Comparison of ENCODE assay signal across 7 mouse cellular contexts in genomic region chrX:111210225-111210624, GRCm38 (mm10). TPM values are rescaled to one million over a fixed set of nuclear protein-coding genes. Genes with fewer than 3 reads are reported as not detected.
DNase-seq lines count a peak whose midpoint lies in the region; ATAC-seq lines count a peak whose summit lies in the region.

No protein-coding gene starts in this region.

- ATAC-seq in embryonic facial prominence, embryonic 14.5 days (ENCODE audit: low read depth) = 0 out of 2 replicates have a peak, but pooled peaks have one; percentile 26

- H3K4me2 ChIP-seq in embryonic facial prominence, embryonic 14.5 days (ENCODE audit: low read depth, low read length) = no peak overlapping the region

- WGBS in embryonic facial prominence, embryonic 14.5 days = 18% methylated on average over 5 of the region's 5 CpGs

- no peak overlapping the region for H3K4me3 ChIP-seq in embryonic facial prominence, embryonic 14.5 days (ENCODE audit: low read depth, low read length)

- H3K27ac ChIP-seq in embryonic facial prominence, embryonic 14.5 days (replicated peaks; ENCODE audit: low read depth, low read length) = no peak overlapping the region

- H3K27me3 ChIP-seq in embryonic facial prominence, embryonic 14.5 days (replicated peaks; ENCODE audit: control insufficient read depth, insufficient read depth, low read length) = no peaks in the 10 kb centered on the region

- no peaks in the 10 kb centered on the region for H3K4me1 ChIP-seq in embryonic facial prominence, embryonic 14.5 days (ENCODE audit: control insufficient read depth, insufficient read depth, low read length)

- H3K36me3 ChIP-seq in embryonic facial prominence, embryonic 14.5 days (ENCODE audit: control insufficient read depth, insufficient read depth, low read length) = no peaks in the 10 kb centered on the region

- no peaks in the 10 kb centered on the region for H3K9me3 ChIP-seq in embryonic facial prominence, embryonic 14.5 days (ENCODE audit: control insufficient read depth, low read length)

- peak; percentile 19 for DNase-seq in ovary, postnatal 14 days (ENCODE audit: low spot score)
- no peak for DNase-seq in ovary, postnatal 10 days (ENCODE audit: low spot score)
- peak; percentile 1 for DNase-seq in adrenal gland, postnatal 25 days
- DNase-seq in embryonic facial prominence, embryonic 14.5 days (ENCODE audit: low spot score) = peak; percentile 26
- DNase-seq in kidney, postnatal 4 days = peak; percentile 18 to 29
- peak; percentile 21 for DNase-seq in lung, postnatal 25 days (ENCODE audit: low spot score)
- peak; percentile 2 for DNase-seq in skeletal muscle tissue, adult 2 months (ENCODE audit: low read depth, low spot score)

- H3K9ac ChIP-seq in embryonic facial prominence, embryonic 14.5 days (ENCODE audit: low read depth, low read length) = no peak overlapping the region

RNA-seq across cellular contexts. Expression of gene Gm10112, which starts 42.1 kb away (rescaled TPM):
- not detected in 2 replicates for total RNA-seq in adrenal gland, postnatal 25 days (2021)
- polyA plus RNA-seq in embryonic facial prominence, embryonic 14.5 days (2014; fragmentation: Nextera tagmentation; extraction: Ambion mirVana) = not detected in 2 replicates
